Mouse (Mus musculus): ENCODE measurements at regions not wholly inside any gene's neighbourhood (a gene's known extent, or its start where the extent isn't known, plus 50 kb on each side); places are given as distances from the start of the nearest gene placed in this dataset.

DNA sequence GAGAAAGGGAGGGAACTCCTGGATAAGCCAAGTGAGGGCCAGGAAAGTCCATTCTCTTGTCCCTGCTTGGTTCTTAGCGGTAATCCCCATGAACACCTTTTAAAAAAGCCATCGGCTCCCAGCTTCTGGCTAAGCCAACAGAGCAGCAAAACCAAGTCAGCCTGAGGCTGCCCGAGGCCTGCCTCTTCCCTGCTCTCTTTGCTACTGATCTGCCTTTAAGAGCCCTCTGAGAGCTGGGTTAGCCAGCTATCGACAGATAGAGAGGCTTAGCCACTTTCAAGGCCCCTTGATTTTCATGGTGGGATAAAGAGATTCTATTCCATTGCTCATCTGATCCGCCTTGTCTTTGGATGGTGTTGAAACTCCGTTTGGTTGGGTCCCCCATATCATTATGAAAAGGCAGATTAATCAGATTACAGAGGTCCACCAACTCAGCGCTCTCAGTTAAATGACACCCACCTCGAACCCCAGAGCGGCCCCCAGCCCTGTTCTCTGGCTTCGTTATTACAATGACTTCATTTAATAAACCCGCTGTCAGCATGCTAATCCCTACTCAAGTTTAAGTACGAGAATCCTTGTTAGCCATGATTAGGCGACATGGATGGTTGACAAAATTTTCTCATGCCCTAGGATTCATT lies 66.1 kb downstream of the Slc4a3 start:
- no peak for DNase-seq (ENCODE audit: extremely low read depth, insufficient read length, low spot score)

DNA sequence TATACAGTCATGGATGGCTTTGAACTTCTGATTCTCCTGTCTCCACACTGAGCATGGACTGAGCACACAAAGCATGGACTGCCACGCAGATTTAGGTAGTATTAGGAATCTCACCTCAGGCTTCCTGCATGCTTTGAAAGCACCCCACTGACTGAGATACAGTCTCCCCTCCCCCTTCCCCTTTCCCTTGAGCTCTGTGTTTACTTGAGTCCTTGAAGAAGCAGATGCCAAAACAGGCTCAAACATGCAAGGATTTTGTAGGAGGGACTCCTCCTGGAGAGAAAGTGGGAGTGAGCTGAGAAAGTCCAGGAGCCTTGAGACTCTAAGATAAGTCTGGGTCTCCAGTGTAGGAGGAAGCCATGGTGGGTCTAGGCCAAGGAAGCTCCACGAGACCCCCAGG lies 67.1 kb downstream of the Slc4a3 start:
- DNase-seq (ENCODE audit: extremely low read depth, insufficient read length, low spot score), result no peak

DNA sequence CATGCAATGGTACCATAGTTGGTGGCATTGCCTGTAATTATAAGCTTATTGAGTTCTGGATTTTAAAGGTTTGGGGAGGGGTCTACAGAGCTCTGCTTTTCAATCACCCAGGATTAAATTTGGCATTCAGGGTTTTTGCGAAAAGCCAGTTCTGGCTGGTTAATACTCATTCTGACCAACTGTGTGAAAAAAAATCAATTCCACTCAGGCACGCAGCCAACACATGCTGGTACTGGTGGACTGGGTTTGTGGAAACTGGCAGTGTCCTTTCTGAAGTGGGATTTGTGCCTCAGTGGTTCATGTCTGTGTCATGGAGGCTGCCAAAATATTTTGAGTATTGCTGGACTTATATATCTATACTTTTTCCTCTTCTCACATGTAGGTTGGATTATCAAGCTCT lies 70.9 kb downstream of the Slc4a3 start:
- DNase-seq (ENCODE audit: extremely low read depth, insufficient read length, low spot score), result no peak

DNA sequence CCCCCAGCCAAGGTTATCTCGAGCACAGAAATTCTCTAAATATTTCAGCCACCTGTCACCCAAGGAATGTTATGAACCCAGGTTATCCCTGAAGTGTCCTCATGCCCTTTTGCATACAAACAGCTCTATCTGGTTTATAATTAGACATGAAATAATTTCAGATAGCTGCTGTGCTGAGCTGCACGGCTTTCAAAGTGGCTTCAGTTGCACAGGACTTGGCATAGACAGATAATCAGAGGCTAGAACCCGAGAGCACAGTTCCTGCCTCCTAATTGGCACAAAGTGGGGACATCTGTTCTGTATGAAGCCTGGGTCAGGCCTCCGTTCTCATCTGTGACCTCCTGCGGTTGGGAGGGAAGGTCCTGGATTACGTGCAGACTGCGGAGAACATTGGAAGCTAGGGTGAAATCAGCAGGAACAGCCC lies 72.3 kb downstream of the Slc4a3 start:
- DNase-seq (ENCODE audit: extremely low read depth, insufficient read length, low spot score), result no peak

DNA sequence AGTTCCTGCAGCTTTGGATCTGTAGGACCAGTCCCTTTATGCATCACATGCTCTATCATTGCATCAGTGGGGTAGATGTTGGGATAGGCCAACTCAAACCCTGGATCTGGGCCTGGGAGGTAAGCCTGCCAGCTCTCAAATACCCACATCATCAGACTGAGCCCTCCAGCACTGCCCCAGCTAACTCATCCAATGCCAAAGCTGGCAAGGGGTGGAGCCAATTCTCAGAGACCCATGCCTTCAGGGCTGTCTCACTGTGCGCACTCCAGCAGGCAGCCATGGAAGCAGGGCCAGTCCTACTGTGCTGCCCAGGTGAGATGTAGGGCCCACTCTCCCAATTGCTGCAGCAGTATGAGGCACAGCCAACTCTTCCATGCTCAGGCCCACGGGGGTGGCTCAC lies 84.2 kb downstream of the Slc4a3 start:
- no peak for DNase-seq (ENCODE audit: extremely low read depth, insufficient read length, low spot score)

DNA sequence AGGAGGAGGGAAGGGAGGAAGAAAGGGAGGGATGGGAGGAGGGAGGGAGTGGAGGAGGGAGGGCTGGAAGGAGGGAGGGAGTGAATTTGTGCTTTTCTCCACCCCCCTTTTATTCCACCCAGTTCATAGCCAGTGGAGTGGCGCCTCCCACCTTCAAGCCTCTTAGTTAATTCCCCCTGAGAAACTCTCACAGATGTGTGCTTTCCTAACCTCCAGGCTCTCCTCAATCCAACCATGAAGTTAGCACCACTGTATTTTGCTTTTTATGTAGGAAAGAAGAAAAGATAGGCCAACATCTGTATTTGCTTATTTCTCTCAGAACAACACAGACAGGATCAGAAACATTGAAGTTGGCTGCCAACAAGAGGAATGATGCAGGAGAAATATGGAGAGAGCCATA lies 85.7 kb downstream of the Slc4a3 start:
- no peak for DNase-seq (ENCODE audit: extremely low read depth, insufficient read length, low spot score)

DNA sequence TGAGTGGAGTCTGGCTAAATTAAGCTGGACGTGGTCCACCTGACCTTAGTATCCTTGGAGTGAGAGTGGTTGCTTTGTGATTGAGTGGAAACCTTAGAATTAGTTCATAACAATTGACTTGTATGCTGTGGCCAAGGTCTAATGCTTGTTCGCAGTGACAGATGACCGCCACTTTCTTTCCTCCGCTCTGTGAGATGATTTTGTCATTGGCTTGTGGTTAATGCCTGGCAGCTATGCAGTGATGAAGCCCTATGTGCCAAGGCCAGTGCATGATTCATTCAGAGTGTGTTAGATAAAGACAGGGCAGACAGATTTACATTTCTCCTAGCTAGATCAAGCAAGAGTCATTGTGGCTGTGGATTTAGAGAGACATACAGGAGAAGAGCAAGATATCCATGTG lies 89.5 kb downstream of the Slc4a3 start:
- no peak for DNase-seq (ENCODE audit: extremely low read depth, insufficient read length, low spot score)

DNA sequence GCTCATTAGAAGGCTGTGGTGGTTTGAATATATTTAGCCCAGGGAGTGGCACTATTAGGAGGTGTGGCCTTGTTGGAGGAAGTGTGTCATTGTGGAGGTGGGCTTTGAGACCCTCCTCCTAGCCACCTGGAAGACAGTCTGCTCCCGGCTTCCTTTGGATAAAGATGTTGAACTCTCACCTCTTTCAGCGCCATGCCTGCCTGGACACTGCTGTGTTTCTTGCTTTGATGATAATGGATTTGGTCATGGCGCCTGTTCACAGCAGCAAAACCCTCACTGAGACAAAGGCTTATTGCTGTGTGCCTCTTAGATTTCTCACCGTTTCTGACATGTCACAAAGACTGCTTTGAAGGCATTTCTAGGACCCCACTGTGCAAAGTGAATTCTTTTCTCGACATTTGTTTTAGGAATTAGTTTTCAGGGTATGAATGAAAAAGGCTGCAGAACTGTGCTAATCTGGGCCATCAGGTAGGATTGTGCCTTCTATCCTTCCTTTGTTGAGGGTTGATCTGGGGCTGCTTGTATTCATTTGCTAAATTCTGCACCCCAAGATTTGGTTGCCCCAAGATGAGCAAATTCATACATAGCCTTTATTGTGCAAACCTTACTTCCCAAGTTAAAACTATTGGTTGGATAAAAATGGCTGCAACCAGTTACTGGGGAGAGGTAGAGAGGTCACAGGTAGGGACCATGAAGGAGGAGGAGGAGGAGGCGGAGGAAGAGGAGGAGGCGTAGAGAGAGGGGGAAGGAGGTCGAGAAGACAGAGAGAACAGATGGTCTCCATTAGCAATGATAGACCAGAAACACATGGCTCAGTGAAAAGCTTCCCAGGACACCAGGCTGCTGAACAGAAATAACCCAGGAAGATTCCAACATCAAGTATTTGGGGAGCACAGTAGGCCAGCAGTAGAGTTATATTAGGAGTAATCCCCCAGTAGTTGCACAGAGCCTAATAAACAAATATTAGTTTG lies 93.2 kb downstream of the Slc4a3 start:
- no peak for DNase-seq (ENCODE audit: extremely low read depth, insufficient read length, low spot score)

DNA sequence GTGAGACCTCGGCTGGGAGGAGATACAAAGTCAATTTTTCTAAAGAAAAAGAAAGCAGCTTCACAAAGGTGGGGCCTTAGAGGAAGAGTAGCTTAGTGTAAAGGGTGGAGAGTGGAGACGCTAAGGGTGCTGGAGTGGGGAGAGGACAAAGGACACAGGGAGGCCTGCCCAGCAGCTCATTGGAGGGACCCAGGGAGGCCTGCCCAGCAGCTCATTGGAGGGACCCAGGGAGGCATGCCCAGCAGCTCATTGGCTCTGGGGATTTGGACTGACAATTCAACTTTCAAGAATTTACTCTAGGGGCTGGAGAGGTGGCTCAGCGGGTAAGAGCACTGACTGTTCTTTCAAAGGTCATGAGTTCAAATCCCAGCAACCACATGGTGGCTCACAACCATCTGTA lies 96.4 kb downstream of the Slc4a3 start:
- peak; percentile 11 for DNase-seq (ENCODE audit: extremely low read depth, insufficient read length, low spot score)

DNA sequence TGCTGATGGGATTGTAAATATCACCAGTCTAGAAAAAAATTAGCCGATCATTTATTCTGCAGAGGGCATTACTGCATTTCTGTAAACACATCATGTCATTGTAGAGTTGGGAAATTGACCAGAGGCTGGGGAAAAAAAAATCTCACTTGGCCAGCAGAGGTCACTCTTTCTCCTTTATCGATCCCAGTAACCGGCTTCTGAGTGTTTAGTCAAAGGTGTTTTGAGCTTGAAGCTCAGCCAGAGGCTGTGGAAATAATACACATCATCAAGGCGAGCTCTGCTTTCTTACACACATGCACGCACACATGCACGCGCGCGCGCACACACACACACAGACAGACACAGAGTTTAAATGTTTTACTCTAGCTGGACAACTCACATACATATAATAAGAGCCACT lies 106.5 kb downstream of the Slc4a3 start:
- DNase-seq (ENCODE audit: extremely low read depth, insufficient read length, low spot score), result peak; percentile 15

DNA sequence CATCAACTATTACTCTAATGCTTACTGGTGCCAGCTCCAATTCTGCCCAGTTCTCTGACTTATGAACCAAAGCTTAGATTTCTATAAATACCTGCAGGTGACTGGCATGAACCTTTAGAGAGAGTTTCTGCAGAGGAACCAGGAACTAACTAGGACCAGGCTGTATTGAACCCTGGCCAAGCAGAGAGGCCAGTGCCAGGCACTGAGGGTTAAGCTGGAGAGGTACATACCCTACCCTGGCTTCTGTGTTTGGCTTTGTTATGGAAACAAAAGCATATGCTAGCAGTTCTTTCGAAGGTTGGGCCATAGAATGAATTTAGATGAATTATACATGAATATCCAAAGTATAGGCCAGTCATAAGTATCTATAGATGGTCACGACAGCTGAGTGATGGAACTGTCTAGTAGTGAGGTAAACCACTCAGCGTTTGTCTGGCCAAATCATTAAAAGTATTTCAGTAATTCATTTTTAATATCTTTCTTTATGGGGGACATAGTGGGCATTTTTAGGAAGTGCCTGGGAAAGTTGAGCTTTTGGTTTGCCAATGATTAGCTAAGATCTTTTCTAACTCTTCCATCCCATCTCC lies 107.0 kb downstream of the Slc4a3 start:
- no peak for DNase-seq (ENCODE audit: extremely low read depth, insufficient read length, low spot score)

DNA sequence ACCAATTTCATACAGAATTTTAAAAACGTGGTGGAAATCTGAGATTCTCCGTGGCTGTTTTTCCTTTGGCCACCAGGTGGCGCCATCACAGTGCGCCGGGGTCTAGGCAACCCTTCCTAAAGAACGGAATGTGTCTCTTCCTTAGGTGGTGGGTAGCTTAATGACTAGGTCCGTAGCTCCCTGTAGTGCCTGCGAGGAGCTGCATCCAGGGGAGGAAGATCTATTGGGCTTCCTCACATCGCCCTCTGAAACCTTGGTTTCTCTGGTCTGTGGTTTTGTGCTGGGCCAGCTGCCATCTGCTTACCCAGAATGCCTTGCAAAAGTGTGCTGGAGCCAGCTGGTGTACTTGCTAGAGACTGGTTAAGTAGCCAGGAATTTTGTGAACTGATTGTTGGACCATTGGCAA lies 107.6 kb downstream of the Slc4a3 start:
- DNase-seq (ENCODE audit: extremely low read depth, insufficient read length, low spot score), result peak; percentile 23

DNA sequence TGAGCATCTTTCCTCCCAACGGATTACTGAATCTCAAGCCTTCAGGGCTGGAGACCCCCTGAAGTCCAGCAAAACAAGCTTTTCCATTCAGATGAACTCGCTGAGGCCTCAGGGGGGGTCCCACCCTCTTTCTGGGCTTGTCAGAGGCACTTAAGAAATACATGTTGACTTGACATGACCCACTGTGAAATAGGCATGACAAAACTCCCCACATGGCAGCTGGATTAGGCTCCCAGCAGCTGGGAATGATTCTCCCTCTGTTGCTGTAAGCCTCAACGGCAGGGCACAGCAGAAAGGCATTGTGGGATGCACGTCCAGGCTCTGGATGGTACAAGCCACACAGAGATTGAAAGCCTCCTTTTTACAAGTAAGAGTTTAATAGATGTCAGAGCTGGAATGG lies 110.5 kb downstream of the Slc4a3 start:
- no peak for DNase-seq (ENCODE audit: extremely low read depth, insufficient read length, low spot score)

DNA sequence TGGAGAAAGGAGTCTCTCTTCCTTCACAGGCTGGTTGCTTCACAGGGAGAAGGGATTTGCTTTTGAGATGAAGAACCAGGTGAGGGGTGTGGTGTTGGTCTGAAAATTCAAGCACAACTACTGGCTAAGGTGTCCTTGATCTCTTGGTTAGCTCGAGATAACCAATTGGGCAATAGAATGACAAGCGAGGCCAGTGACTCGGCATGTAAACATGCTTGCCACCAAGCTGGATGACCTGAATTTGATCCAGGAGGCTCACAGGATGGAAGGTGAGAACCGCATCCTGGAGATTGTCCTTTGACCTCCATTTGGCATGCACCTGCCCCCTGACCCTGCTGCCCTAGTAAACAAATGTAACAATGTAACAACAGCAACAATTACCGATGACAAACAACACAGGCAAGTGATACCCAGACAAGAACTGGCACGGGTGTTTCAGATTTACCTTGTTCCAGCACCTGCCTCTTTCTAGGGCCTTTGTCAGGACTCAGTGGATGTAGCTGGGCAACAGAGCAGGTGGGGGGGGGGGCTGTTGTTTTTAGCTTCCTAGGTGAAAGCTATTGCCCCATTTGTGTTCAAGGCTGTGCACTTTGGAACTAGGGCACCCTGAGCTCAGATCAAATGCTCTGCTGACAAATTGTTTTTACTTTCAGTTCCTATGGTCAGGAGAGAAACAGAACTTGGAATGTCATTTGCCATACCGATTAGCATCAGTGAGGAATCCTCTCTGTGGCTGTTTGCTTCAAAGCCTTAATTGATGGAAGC lies 114.5 kb downstream of the Slc4a3 start:
- DNase-seq (ENCODE audit: extremely low read depth, insufficient read length, low spot score), result no peak

DNA sequence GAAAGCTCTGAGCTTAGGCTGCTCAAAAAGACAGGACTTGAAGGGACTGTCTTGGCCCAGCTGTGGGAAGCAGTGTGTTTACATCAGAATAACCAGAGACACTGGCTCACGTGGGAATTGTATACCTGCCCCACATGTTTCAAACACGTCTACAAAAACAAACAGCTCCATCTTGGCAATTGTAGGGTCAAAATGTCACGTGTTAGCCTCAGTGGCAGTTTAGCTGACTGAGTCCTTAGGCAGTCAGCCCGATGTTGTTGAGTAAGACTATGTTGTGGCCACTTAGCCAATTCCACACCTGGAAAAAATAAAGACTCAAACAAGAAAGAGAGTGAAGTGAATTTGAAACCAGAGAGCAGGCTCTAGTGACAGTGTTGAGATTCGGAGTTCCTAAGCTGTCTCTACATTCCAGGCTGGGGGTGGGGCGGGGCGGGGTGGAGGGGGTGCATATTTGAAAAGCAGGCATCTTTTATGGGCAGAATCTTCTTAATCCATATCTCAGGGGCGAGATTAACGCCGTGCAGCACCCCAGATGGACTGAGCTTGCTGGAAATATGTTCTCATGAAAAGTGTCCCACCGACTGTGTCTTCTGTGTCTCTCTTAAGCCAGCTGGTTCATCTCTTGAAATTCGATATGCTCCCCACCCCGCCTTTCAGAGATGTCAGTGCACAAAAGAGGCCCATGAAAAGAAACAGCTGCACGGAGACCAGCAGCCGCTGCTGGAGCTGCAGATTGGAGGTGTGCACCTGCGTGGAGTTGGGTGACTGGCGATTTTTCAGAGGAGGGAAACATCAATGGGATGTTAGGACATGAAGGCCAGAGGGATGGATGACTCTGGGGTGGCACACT lies 116.3 kb downstream of the Slc4a3 start:
- DNase-seq (ENCODE audit: extremely low read depth, insufficient read length, low spot score), result no peak

DNA sequence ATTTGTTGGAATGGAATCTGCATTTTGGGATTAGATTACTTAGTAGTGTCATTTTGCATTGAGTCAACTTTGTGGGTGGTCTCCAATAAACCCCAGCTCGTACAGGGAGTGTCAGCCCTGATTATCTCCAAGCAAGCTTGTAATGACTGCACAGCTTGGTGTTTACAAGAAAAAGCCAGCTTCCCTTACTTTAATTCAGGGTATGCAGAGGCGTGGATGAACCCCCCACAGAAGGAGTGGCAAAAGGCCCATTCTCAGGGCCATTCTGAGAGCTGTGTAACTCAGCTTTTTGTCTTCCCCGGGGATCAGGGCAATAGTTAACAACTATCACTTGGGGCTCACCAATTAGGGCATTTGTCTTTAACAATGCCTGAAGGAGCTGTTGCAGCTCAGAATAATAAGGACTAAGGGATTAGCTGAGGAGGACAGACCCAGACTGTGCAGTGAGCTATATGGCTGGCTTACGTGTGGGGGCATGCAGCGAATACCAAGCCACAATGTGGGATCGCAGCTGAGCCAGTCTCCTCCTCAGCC lies 121.7 kb downstream of the Slc4a3 start:
- no peak for DNase-seq (ENCODE audit: extremely low read depth, insufficient read length, low spot score)

DNA sequence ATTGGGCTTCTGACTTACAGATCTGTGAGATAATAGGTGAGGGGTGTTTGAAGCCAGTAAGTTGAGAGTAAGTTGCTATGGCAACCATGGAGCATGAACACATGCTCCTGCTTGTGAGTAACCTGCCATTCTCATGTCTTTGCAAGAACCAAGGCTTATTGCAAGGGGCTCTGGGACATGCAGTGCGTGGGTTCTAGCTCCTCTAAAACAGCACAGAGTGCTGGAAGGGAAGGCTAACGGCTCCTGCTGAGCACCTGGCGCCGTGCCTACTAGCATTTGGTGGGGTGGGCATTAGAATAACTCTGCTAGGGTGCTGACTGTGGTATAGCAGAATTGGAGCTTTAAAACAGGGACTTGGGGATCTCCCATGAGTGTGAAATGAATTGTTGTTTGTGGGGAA lies 130.2 kb downstream of the Slc4a3 start:
- no peak for DNase-seq (ENCODE audit: extremely low read depth, insufficient read length, low spot score)

DNA sequence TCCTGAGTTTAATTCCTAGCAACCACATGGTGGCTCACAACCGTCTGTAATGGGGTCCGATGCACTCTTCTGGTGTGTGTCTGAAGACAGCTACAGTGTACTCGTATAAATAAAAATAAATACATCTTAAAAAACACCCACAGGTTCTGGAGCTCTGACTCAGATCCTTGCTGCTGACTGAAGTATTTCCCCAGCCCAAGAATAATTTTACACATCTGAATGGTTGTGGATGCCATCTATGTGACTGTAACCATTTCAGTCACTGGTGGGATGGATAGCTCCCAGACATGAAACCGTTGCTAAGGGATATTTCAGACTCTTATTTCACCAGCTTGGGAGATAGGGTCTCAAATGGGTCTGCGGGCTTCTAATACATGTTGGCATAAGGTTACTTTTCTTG lies 131.6 kb downstream of the Slc4a3 start:
- no peak for DNase-seq (ENCODE audit: extremely low read depth, insufficient read length, low spot score)

DNA sequence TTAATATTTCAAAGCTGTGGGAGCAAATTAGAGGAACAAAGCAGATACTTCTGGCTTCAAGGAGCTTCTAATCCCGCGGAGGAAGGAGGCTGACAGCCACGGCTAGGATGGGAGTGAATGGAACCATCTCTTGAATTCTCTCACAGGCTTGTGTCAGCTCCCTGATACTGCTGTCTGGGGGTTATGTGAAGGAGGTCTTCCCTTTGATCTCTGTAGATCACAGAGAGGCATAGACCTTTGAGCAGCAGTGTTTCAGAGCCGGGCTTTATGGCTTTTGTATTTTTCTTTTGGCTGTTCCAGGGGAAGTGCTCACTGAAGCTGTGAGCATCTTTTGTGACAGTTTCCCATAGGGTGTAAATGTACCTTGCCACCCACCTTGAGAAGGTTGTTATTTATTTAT lies 132.2 kb downstream of the Slc4a3 start:
- DNase-seq (ENCODE audit: extremely low read depth, insufficient read length, low spot score), result no peak

DNA sequence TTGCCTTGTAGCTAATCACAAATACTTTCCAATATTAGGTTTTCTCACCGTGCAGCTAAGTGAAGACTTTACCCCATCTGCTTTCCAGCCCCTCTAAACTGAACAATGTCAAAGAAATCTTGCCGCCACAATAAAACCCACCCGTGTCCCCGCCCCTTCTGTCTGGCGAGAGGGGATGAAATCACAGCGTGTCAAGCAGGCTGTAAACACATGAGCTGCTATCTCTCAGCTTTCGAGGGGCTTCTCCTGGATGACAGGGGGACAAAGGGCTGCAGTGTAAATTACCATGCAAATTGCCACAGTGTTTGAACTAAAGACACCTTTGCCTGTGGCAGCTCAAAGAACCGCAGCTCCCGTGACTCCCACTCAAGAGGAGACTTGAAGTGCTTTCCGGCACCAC lies 134.3 kb downstream of the Slc4a3 start:
- DNase-seq (ENCODE audit: extremely low read depth, insufficient read length, low spot score), result no peak

Data from 3134 (cell line).